Mouse (Mus musculus) lung, adult 2 months (tissue): ENCODE data around the gene Polr2h.

Experiments
- CTCF ChIP-seq: fragments of 200-500 bp; IDR thresholded peaks from 2 replicates; pipeline ENCODE4 v1.5.1; 2011; ENCODE audit warnings: mild to moderate bottlenecking, low read length, control low read depth; ENCODE audit not compliant: insufficient read depth
- POLR2A ChIP-seq: fragments of 200-500 bp; IDR thresholded peaks from 2 replicates; pipeline ENCODE4 v1.6.1; 2011; ENCODE audit warnings: low read depth, mild to moderate bottlenecking, control low read depth, low read length, borderline replicate concordance; ENCODE audit errors: extremely low read depth

- TF ChIP-seq CTCF (no peak), POLR2A (no peak)
Observed at GRCm38 (mm10) chr16:20671886-20672285, 45.6 kb upstream of the Polr2h start.
